Mouse (Mus musculus): Measurements from ENCODE around the gene Acad11.

Acad11 gene

DNA sequence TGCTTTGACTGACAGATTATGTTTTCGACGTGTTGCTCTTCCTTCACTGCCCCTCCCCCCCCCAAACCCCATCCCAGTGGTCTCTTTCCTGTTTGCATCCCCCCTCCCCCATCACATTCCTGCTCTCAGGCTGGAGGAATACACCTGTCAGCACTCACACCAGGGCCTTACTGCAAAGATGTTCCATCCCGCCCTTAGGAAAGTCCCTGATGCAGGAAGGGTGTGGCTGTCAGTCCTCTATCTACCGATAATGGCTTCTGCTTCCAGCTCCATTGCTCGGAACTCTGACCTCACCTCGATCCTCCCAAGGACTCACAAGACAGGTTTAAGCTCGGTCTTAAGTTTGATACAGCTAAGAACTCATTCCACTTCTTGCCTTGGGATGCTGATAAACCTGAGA, 83.5 kb downstream of the Acad11 start:
- DNase-seq (ENCODE audit: low spot score), result no peak

DNA sequence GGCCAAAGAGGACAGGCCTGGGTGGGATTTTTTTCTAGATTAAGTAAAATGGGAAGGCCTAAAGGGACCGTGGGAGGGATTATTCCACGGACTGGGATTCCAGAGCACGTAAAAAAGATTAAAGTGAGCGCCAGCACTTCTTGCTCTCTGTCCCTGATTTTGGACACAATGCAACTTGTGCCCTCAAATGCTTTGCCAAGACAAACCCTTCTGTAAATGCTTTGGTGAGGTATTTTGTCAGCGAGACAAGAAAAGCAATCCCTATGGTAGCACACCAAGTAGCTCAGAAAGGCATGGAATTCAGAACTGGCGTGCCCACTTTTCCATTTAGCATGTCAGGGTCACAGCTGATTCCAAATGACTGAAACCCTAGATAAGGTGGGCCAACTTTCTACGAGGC, 85.8 kb downstream of the Acad11 start:
- DNase-seq (ENCODE audit: low spot score), result no peak

DNA sequence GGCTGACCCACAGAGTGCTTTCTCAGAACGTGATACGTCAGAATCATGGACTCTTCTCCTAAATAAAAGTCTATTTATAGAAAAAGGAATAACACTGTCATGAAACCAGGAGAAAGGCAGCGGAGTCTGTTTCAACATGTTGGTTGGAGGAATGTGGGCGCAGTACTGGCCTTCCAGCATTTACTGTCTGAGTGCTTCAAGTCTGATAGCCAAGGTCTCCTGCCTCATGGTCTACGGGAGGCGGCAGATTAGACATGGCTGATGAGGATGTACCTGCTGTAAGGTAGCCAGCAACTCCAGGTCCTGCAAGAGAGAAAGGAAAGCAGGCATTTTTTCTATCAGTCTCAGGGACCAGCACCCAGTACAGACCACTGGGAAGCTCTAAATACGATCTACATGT, 88.9 kb downstream of the Acad11 start:
- DNase-seq (ENCODE audit: low spot score), result no peak

DNA sequence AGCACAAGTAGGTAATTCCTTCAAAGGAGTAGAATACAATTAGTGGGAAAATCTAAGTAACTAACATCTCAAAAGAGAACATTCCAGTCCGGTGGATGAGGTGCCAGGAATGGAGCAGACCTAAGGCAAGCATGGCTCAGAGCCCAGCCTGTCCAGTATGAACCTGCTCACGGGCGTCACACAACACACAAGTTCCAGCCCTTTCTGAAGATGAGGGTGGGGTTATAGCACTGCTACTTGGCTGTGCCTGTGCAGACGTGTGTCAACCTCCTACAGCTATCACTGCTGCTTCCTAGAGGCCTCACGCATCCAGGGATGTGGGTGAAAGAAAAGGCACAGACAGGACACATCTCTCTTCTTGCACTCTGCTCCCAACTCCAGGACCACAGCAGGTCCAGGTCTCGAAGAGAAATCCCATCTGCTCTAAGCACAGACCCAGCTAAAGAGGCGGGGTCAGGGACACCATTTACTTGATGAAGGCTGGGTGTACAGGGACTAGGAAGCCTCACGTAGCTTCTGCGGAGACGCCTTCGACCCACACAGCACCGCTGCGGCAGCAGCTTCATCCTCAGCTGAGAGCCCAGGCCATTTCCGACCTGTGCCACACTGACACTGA, 92.0 kb downstream of the Acad11 start:
- DNase-seq (ENCODE audit: low spot score), result no peak

DNA sequence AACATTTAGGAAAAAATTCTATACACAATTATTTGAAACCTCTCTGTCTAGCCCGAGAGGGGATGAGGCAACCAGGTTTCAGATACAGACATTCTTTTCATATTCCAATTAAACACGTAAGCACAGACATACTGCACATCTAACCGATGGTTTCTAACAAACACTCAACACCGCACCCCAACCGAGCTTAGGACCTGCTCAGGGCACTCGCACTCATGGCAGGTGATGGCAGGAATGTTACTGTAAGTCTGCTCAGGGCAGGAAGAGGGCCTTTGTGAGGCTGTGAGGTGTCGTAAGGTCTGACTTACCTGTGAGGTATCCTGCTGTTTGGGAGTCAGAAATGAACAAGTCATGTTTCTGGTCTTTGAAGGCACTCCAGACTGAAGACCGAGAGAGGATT, 93.3 kb downstream of the Acad11 start:
- no peak for DNase-seq (ENCODE audit: low spot score)

DNA sequence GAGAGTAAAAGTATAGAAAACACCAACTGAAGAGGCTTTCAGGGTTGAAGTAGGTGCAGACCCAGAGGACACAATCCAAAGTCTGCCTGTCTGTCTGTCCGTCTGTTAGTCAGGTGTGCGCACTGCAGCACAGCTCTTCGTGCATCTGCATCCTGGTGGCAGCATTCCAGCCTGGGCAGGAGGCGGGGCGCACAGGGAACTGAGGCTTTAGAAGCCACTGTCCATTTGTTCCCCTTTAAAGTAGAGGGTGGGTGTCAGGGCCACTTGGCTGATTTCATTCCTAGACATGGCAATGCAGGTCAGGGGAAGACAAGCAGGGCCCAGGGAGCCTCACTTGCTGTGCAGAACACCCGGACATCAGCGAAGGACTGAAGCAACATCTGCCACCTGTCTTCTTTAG, 94.1 kb downstream of the Acad11 start:
- DNase-seq (ENCODE audit: low spot score), result no peak

DNA sequence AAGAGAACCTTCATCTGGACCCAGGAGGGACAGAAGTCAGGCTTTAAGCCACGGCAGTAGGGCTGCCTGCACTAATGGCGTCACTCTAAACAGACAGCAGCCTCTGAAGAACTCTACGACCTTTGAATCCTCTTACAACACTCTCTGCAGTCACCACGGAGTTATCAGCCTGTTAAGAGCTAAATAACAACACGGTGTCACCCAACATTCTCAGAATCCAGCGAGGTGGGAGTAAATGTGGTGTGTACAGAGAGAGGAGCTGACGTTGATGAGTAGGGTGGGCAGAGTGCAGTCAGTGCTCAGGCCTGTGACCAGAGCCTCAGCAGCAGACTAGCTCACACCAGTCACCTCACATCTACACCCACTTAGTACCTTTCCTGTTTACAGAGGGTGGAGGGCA, 97.9 kb downstream of the Acad11 start:
- no peak for DNase-seq (ENCODE audit: low spot score)

DNA sequence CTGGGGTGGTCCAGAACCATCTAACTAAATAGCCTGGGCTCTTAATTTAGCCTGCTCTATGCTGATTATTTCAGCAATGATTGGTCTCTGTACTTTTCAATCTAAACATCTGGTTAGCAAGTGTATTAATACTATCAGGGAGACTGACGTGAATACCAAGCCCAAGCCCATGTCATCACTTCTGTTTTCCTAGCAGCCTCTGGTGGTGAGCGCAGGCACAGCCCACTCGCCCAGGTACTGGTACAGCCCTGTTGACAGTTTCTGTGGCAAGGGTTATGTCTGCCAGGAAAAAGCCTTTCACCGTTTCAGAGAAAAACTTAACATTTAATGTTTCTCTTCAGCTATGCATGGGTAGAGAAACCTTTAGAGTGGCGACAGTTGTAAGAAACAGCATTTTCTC, 101.0 kb downstream of the Acad11 start:
- DNase-seq (ENCODE audit: low spot score), result no peak

DNA sequence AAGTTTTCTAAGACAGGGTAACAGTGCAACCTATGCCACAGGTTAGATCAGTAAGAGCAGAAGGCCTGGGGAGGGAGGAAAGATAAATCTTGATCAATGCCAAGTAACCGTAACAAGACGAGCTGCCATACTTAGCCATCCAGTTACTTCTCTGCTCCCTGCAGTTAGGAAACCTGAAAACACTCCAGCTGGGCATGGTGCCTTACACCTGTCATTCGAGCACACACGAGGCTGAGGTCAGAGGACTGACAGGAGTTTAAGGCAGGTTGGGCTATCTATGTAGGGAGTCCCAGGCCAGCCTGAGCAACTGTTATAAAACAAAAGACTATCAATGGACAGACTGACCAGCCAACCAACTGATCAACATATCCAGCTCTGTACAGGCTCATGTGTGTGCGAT, 102.7 kb downstream of the Acad11 start:
- no peak for DNase-seq (ENCODE audit: low spot score)

DNA sequence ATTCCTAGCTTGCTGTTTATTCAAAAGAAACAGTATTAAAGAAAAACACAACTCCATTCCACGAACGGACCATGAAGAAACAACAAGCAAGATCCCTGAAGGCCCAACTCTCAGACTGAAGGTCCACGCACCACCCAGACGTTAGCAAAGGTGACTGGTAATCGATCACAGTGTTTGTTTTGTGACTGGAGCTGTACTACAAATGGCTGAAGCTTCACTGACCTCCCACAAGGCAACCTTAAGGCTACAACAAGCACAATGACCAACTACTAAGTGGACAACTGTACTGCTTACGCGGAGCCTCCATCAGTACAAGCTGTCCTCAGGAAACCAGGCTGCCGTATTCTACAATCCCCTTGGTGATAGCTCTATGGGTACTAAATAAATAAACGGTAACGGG, 106.8 kb downstream of the Acad11 start:
- DNase-seq (ENCODE audit: low spot score), result no peak

DNA sequence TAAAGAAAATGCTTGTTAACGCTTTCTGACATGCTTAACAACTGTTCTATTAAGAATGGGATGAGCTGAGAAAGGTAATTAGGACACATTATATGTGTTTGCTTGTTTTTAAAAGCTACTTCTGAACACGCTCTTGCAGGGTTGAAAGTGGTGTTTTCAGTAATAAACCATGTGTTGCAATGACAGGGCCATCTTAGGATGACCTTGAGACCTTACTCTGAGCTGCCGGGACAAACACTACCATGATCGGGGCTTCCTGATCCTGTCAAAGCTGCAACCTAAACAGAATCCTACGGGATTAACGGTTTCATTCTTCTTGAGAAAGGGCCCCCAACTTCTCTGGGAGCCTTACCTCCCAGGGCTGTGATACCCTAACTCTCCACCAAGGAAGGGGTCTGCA, 108.5 kb downstream of the Acad11 start:
- DNase-seq (ENCODE audit: low spot score), result no peak

DNA sequence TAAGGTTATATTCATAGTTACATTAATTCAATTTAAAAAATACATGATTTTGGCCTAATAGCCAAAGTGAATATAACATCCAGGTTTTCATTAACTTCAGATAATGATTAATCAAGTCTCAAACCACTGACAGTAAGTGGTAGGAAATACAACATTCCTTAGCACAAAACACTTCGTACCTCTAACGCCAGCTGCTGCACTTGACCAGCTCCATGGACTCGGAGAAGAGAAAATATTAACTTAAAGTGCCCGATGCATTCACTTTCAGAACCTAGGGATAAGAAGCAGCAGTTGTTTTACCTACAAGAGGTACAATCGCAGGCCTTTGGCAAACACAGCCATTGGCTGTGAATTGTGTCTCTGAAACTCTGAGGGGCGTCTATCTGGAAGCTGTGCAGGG, 109.2 kb downstream of the Acad11 start:
- DNase-seq (ENCODE audit: low spot score), result no peak
